Mouse (Mus musculus) urinary bladder, postnatal 36 days (tissue): ENCODE data around the gene a.
"Not testable (repeated sequence)": the region's sequence is repeated elsewhere in the genome, so short reads cannot be mapped to it uniquely, and the experiment has no call there.

Source experiments
- DNase-seq, 2 experiments: peaks; one replicate each; pipeline ENCODE4 v3.0.0; 2022; ENCODE audit warnings: low spot score in 2 of 2, mixed read lengths in 1 of 2

The a gene

GRCm38 (mm10) chr2:155051622-155052351 lies 260.6 kb downstream of the a start:
- DNase-seq: no peak

DNA sequence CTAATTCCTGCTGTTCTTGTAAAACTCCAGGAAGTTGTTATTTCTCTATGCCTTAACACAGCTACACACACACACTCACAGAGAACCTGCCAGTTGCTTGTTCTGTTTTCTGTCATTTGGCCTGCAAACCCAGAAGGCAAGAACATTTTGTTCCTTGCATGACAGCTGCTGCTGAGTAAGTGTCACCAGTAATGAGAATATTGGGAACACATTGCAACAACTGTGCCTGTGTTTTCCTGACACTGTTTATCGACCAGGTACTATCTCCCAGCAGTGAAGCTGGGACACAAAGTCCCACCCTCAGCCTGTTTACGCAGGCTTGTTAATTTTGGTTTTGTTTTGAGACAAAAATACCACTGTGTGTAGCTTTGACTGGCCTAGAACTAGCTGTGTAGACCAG lies 261.5 kb downstream of the a start:
- no peak for DNase-seq

GRCm38 (mm10) chr2:155053512-155053911 lies 262.3 kb downstream of the a start:
- not testable (repeated sequence) for DNase-seq

GRCm38 (mm10) chr2:155054672-155055071 lies 263.5 kb downstream of the a start:
- DNase-seq: no peak

GRCm38 (mm10) chr2:155056076-155056578 lies 264.9 kb downstream of the a start:
- DNase-seq: no peak

DNA sequence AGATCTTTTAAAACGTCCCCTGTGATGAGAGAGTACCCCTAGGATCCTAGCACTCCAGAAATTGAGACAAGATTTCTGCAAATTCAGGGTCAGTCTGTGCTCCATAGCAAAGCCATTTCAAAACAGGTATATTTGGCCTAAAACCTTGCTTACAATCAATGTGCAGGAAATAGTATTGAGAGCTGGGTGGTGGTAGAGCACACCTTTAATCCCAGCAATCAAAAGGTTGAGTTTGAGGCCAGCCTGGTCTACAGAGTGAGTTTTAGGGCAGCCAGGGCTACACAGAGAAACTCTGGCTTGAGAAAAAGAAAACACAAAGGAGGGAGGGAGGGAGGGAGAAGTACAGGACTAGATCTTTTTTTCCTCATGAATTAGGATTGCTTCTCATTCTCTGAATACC lies 266.2 kb downstream of the a start:
- DNase-seq: no peak

DNA sequence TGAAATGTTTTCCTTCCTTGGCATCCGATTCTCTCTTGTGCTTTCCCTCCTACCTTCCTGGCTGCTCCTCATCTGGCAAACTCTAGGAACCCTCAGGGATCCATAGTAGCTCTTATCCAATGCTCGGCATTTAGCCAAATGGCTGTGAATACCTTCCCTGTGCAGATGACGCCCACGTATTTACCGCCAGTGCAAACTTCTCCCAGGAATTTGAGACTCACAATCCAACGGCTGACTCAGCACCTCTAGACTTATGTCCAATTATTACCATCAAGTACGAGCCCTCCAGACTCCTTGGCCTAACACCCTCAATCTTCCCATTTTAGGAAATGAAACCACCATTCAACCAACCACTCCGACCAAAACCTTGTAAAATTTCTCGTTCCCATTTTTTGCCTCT lies 279.8 kb downstream of the a start:
- DNase-seq: no peak

GRCm38 (mm10) chr2:155072353-155073145 lies 281.3 kb downstream of the a start:
- no peak for DNase-seq

DNA sequence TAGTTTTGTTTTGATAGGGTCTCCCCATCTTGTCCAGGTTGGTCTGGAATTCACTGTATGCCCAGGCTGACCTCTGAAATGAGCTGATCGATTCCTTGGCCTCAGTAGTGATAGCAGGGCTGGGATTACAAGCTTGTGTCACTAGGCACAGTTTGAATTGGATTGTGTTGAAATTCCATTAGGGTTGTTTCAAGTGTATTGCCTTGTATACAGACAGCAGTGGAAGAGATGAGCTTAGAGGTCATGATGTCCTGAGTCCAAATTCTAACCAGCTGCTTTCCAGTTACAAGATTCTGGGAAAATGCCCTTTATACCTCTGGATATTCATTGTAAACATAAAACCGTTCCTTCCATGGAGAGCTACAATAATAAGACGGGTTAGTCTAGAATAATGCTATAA lies 282.1 kb downstream of the a start:
- DNase-seq: no peak

DNA sequence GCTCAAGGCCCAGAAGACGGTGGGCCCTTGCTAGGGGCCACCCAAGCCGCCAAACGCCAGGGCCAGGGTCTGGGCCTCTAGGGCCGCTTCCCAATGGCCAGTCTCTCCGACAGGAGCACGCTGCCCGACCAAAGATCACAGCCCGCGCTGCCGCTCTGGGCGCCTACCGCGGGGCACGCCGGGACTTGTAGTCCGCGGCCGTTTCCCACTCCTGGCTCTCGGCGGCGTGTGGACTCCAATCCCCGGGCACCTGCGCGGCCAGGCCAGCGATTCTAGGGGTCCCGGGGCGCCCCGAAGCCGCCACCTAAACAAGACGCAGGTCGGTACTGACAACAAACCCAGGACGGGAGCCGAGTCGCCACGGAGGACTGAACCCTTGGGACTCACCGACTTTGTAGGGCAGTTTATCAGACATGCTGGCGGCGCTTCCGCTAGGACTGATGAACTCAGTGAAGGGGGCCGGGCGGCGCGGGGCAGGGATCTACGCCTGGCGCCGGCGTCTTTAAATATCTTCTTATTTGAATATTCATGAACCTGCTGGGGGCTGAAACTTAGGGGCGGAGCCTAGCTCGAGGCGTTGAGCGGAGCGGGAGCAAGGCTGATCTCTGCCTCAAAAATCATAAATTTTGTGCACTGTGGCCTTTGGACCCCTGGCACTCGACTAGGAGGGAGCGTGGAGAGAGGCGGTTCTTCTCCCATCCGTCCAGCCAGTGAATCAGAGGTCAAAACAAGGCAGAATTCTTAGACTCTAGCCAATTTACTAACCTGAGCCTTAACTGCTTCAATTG lies 283.0 kb downstream of the a start, which contains the start of gene Ahcy:
Gene Ahcy, minus strand, starts transcription at position 520 of the 788 bp plus-strand sequence.
- peak; percentile 86 to 87 for DNase-seq

DNA sequence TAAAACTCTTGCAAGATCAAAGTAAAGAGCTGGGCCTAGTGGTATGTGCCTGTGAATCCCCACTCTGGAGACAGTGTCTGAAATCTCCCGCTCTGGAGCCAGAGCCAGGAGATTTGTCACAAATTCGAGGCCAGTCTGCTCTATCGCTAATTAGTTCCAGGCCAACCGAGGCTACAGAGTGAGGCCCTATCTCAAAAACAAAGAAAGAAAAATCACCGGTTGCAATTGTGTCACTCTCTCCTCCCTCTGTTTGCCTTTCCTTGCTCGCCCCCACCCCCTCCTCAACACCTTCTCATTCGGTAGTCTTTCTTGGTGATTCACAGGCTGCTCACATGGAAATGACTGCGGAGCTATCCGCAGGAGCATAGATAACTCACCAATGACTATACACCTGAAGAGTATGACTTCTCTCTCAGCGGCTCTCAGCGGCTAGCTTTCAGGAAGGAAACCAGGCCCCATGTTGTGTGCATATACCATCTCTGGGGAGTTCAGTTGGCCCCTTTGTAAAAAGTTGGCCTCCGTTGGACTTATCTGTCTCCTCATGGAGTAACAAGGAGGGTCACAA lies 283.6 kb downstream of the a start:
- no peak for DNase-seq

GRCm38 (mm10) chr2:155075649-155076048 lies 284.4 kb downstream of the a start:
- no peak for DNase-seq

DNA sequence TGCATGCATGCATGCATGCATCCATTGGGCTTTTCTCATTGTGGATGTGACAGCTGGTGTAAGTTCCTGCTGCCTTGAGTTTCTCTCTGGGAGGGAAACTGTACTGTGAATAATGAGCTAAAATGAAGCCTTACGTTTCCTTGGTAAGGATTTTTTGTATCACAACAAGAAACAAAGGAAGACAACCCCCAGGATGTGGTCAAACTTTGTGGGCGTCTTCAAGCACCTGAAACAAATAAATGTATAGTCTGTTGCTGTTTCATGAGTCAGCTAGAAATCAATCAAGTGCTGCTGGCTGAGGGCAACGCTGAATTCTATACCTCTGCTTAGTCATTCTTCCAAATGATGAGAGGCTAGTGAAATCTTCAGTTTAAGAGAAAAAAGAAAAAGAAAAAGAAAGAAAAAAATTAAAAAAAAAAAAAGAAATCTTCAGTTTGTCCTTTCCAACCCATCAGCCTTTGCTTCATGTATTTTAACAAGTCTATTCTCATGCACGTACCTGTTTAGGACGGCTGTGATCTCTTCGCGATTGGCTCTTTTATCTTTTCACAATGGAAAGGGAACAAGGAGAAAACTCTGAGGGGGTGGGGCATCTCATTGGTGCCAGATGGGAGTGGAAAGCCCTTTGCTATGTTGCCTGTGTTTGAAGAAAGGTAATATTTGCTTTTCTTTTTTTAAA lies 288.4 kb downstream of the a start:
- DNase-seq: no peak

GRCm38 (mm10) chr2:155080179-155080530 lies 289.0 kb downstream of the a start:
- DNase-seq: no peak

GRCm38 (mm10) chr2:155081056-155081455 lies 289.9 kb downstream of the a start:
- DNase-seq: no peak

DNA sequence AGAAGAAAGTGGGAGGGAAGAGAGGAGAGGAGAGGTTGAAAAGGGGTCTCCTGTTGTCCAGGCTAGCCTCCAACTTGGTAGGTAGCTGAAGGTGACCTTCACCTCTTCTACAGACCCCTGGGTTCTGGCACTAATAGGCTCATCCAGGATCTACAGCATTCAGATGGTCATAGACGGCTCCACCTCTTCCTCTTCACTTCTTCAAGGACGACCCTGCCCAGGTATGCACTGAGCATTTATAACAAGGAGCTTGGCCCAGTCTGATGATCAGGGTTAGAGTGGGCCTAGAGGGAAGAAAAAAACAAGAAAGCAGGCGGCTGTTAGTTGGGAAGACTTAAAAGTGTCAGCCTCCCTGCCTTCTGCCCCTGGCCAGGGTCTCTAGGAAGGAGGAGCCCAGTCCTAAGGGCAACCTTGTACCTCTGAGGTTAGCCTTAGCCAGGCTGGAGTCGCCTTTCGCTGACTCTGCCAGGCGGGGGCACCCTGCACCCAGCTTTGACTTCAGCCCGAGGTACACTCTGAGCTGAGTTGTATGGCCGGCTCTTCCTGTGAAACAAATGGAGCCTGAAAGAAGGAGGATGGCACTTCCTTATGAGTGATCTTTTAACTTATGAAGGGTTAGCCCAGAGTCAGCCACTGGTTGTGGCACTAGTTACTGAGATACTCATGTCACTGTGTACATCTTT lies 291.1 kb downstream of the a start:
- peak; percentile 52 to 72 for DNase-seq

- DNase-seq: no peak
These were observed 293.3 kb downstream of the a start for GRCm38 (mm10) chr2:155084546-155084945.

DNA sequence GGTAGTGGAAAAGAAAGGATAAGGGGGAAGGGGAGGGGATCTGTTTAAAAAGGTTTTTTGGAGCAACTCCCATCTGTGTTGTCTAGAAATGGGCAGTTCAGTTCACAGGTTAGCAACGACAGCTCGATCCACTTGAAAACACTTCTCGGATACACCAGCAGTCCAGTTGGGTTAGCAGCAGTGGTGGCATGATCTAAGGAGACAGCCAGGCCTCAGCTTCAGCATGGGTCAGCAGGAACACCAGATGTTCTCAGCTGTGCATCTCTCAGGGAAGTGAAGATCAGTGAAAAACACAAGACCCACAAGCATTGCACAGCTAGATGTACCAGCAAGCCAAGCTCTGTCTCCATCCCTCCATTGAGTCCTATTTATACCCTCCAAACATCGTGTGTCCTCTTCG lies 295.1 kb downstream of the a start:
- DNase-seq: no peak

DNA sequence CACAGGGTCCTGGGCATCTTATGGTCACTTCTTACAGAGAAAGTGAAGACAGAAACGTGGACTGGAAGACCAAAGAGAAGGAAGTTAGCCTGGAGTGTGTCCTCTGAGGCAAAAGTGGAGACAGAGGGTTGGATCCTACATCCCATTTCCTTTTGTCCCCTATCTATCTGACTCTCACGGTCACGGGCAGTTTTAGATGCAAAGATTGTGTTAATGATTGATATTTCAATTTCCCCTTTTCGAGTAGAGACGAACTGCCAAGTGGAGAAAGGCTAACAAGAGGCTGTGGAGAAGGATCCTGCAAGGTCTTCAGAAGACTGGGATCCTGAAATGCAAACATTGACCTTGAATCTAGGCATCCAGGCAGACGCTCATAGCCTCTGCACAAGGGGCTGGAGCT lies 297.1 kb downstream of the a start:
- no peak for DNase-seq

GRCm38 (mm10) chr2:155090909-155091742 lies 299.9 kb downstream of the a start:
- no peak for DNase-seq
